Mouse (Mus musculus) intestine, embryonic 16.5 days (tissue): ENCODE measurements around the gene Kif1bp. TPM values are rescaled to one million over a fixed set of nuclear protein-coding genes. Genes with fewer than 3 reads are reported as not detected.
A peak's percentile ranks its signal among the peaks of the same experiment; 100 is the strongest.

Source experiments
- ATAC-seq: fragments of 200-750 bp; cut with Nextera tagmentation; 2 replicates; pipeline ENCODE4 v1.8.0; 2017; ENCODE audit warnings: moderate TSS enrichment, moderate library complexity
- H3K27ac ChIP-seq: fragments of 300-500 bp; sonication (generic); 2 replicates; pipeline ENCODE4 v1.5.1; 2014; ENCODE audit warnings: mild to moderate bottlenecking, low read length
- H3K27me3 ChIP-seq: fragments of 300-500 bp; sonication (generic); replicated peaks from 2 replicates; pipeline ENCODE4 v1.6.1; 2014; ENCODE audit warnings: low read length, control low read depth, mixed read lengths; ENCODE audit not compliant: control insufficient read depth, insufficient read depth
- H3K36me3 ChIP-seq: fragments of 300-500 bp; sonication (generic); 2 replicates; pipeline ENCODE4 v1.6.1; 2014; ENCODE audit warnings: low read length, control low read depth; ENCODE audit not compliant: control insufficient read depth, insufficient read depth
- H3K4me1 ChIP-seq: fragments of 300-500 bp; sonication (generic); 2 replicates; pipeline ENCODE4 v1.6.1; 2014; ENCODE audit warnings: low read length, control low read depth, mixed read lengths; ENCODE audit not compliant: control insufficient read depth, insufficient read depth
- H3K4me2 ChIP-seq: fragments of 300-500 bp; sonication (generic); 2 replicates; pipeline ENCODE4 v1.6.1; 2014; ENCODE audit warnings: low read depth, low read length, control low read depth
- H3K4me3 ChIP-seq: fragments of 300-500 bp; sonication (generic); 2 replicates; pipeline ENCODE4 v1.5.1; 2014; ENCODE audit warnings: mild to moderate bottlenecking, low read length
- H3K9ac ChIP-seq: fragments of 300-500 bp; sonication (generic); 2 replicates; pipeline ENCODE4 v1.6.1; 2014; ENCODE audit warnings: low read depth, low read length
- H3K9me3 ChIP-seq: fragments of 300-500 bp; sonication (generic); 2 replicates; pipeline ENCODE4 v1.6.1; 2016; ENCODE audit warnings: low read length, control low read depth; ENCODE audit not compliant: control insufficient read depth
- WGBS: fragments of 180-500 bp; shearing (Covaris S2); extraction: QIAGEN DNeasy Blood & Tissue Kit; methylation state at CpG from one replicate; pipeline ENCODE4 v1.1.7; 2014; 5-methylcytosine and 5-hydroxymethylcytosine counted together
- polyA plus RNA-seq: library from polyadenylated mRNA; unstranded; fragments of >200 nt; fragmentation: Nextera tagmentation; extraction: Ambion mirVana; gene quantifications from 2 replicates; pipeline ENCODE4 v1.2.1, GENCODE M21; 2015

The Kif1bp gene
- polyA plus RNA-seq, 1 experiment from 2014 or later, result 23.0 TPM

DNA sequence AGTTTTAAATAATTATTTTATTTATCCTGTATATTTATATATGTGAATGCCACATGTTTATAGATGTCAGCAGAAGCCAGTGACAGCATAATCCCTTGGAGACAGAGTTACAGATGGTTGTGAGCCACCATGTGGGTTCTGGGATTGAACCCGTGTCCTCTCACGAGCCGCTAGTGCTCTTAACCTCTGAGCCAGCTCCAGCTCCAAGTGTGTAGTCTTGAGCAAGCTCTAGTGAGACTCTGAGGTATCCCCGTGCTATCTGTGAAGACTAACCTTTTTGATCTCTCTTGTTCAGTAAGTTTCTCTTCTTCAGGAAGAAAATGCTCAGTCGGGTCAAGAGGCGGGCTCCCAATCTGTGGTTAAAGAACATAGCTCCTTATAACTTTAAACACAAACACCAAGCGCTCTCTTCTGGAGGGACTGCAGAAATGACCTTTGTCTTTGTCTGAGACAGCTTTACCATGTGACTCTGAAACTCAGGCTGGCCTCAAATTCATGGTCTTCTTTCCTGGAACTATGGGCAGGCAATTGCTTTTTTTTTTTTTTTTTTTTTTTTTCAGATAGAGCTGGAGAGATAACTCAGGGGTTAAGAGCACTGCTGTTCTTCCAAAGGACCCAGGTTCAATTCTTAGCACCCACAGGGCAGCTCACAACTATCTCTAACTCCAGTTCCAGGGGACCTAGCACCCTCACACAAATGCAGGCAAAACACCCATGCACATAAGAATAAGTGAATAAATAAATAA, 8.0 kb downstream of the Kif1bp start:
- Histone ChIP-seq H3K4me1 (no peaks in the 10 kb centered on the region), H3K36me3 (peaks cover 14% of the 10 kb centered on the region), H3K9me3 (no peaks in the 10 kb centered on the region), H3K4me3 (no peak overlapping the region), H3K9ac (no peak overlapping the region), H3K27me3 (no peaks in the 10 kb centered on the region), H3K27ac (no peak overlapping the region), H3K4me2 (no peak overlapping the region)
- peak; percentile 79 for ATAC-seq
- WGBS, result 88% methylated on average over 7 of the region's 7 CpGs

- H3K27me3 ChIP-seq, result no peaks in the 10 kb centered on the region
- ATAC-seq, result no peak
- no peaks in the 10 kb centered on the region for H3K4me1 ChIP-seq
- H3K9ac ChIP-seq, result no peak overlapping the region
- H3K4me3 ChIP-seq, result no peak overlapping the region
- H3K27ac ChIP-seq, result no peak overlapping the region
- no peak overlapping the region for H3K4me2 ChIP-seq
- no peaks in the 10 kb centered on the region for H3K9me3 ChIP-seq
- peaks cover 18% of the 10 kb centered on the region for H3K36me3 ChIP-seq
- 85% methylated on average over 4 of the region's 4 CpGs for WGBS
Observed at GRCm38 (mm10) chr10:62568861-62569260, 9.4 kb downstream of the Kif1bp start.

- no peak overlapping the region for H3K27ac ChIP-seq
- no peak overlapping the region for H3K4me3 ChIP-seq
- no peak overlapping the region for H3K9ac ChIP-seq
- no peaks in the 10 kb centered on the region for H3K4me1 ChIP-seq
- no peak overlapping the region for H3K4me2 ChIP-seq
- no peaks in the 10 kb centered on the region for H3K27me3 ChIP-seq
- peaks cover 5% of the 10 kb centered on the region; the same call in 1 of the 2 replicates for H3K36me3 ChIP-seq
- 98% methylated on average over 1 of the region's 1 CpGs for WGBS
- H3K9me3 ChIP-seq, result no peaks in the 10 kb centered on the region
- no peak for ATAC-seq
Observed at GRCm38 (mm10) chr10:62557736-62558135, 20.5 kb downstream of the Kif1bp start.

DNA sequence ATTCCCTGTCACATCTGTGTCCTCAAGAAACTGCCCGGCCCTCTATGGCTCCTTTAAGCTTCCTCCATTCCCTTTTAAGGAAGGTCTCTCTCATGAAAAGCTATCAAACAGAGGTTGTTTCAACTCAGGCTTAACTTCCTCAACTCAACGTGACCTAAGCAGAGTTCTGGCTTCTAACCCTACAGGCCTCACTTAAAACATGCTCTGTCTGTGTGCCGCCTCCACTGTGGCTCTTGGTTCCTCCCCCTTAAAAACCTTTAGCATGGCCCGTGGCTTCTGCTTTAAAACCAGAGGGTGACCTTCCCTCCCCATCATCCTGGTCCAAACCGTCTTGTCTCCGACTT, 21.7 kb downstream of the Kif1bp start:
- Histone ChIP-seq H3K4me2 (no peak overlapping the region), H3K4me3 (no peak overlapping the region), H3K36me3 (0 out of 2 replicates have a peak, but pooled peaks cover 4% of the 10 kb centered on the region), H3K27ac (no peak overlapping the region), H3K9ac (no peak overlapping the region), H3K4me1 (no peaks in the 10 kb centered on the region), H3K27me3 (no peaks in the 10 kb centered on the region), H3K9me3 (no peaks in the 10 kb centered on the region)
- WGBS, result 87% methylated on average over 6 of the region's 6 CpGs
- ATAC-seq, result no peak

- H3K9ac ChIP-seq, result no peak overlapping the region
- H3K27me3 ChIP-seq, result no peaks in the 10 kb centered on the region
- no peak overlapping the region for H3K4me3 ChIP-seq
- no peak for ATAC-seq
- no peak overlapping the region for H3K27ac ChIP-seq
- WGBS, result 76% methylated on average over 11 of the region's 11 CpGs
- H3K36me3 ChIP-seq, result 0 out of 2 replicates have a peak, but pooled peaks cover 4% of the 10 kb centered on the region
- no peaks in the 10 kb centered on the region for H3K9me3 ChIP-seq
- H3K4me2 ChIP-seq, result no peak overlapping the region
- H3K4me1 ChIP-seq, result no peaks in the 10 kb centered on the region
Observed at GRCm38 (mm10) chr10:62555705-62556557, 22.3 kb downstream of the Kif1bp start.

- ATAC-seq, result no peak
- WGBS, result 81% methylated on average over 12 of the region's 12 CpGs
- H3K4me2 ChIP-seq, result no peak overlapping the region
Observed at GRCm38 (mm10) chr10:62553611-62554091, 24.6 kb downstream of the Kif1bp start.

DNA sequence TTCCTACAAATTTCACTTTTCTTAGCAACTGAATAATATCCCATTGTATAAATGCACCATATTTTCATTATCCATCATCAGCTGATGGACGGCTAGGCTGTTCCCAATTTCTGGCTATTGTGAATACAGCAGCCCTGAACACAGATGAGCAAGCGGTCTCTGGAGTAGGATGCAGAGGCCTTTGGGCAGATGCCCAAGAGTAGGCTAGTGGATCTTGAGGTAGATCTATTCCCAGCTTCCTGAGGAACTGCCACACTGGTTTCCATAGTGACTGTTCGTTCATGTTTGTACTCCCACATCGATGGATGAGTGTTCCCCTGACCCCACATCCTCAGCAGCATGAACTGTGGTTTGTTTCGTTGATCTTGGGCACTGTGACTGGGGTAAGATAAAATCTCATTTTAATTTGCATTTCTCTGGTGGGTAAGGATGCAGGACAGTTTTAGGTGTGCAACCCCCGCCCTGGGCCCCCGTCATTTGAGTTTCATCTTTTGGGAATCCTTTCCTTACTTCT, 27.4 kb downstream of the Kif1bp start:
- Histone ChIP-seq H3K4me1 (no peaks in the 10 kb centered on the region), H3K36me3 (no peaks in the 10 kb centered on the region), H3K9ac (no peak overlapping the region), H3K27me3 (no peaks in the 10 kb centered on the region), H3K4me2 (no peak overlapping the region), H3K9me3 (no peaks in the 10 kb centered on the region), H3K4me3 (no peak overlapping the region), H3K27ac (no peak overlapping the region)
- WGBS, result 78% methylated on average over 7 of the region's 7 CpGs
- no peak for ATAC-seq

More at GRCm38 (mm10) chr10:62553611-62554091, 24.6 kb downstream of the Kif1bp start:
- H3K9ac ChIP-seq, result no peak overlapping the region
- no peaks in the 10 kb centered on the region for H3K4me1 ChIP-seq
- H3K27ac ChIP-seq, result no peak overlapping the region
- no peaks in the 10 kb centered on the region for H3K27me3 ChIP-seq
- H3K36me3 ChIP-seq, result no peaks in the 10 kb centered on the region
- no peak overlapping the region for H3K4me3 ChIP-seq
- no peaks in the 10 kb centered on the region for H3K9me3 ChIP-seq

DNA sequence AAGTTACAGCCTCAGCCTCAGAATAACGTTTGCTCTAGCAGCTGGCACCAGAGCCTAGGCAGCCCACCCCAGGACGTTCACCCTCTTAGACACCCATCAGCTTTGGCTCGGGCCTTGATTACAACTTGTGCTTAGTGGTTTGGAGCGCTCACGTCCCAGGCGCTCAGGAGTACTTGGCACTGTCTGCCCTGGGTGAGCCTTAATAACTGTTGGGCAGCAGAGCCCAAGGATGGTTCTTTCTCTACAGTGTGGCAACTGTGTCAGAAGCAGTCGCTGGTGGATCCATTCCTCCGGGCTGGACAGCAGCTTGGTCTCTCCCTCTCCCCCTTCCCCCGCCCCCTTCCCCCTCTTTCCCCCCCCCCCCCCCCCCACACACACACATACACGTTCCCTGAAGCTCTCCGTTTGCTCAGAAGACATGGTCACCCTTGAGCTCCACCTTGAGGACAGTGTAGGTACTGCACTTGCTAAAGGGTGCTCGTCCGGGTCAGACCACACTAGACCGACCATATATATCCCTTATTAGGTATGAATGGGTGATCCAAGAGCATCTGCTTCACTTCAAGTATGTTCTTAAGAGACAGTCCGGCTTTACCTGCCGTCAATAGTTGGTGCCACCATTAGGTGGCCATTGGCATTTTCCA, 28.6 kb downstream of the Kif1bp start:
- no peaks in the 10 kb centered on the region for H3K27me3 ChIP-seq
- no peaks in the 10 kb centered on the region for H3K9me3 ChIP-seq
- no peak overlapping the region for H3K4me3 ChIP-seq
- ATAC-seq, result peak; percentile 31; the same call in 1 of the 2 replicates
- no peak overlapping the region for H3K27ac ChIP-seq
- no peak overlapping the region for H3K4me2 ChIP-seq
- no peak overlapping the region for H3K9ac ChIP-seq
- no peaks in the 10 kb centered on the region for H3K4me1 ChIP-seq
- no peaks in the 10 kb centered on the region for H3K36me3 ChIP-seq
- 28% methylated on average over 15 of the region's 16 CpGs for WGBS

GRCm38 (mm10) chr10:62546441-62546840, 31.8 kb downstream of the Kif1bp start:
- 74% methylated on average over 10 of the region's 10 CpGs for WGBS

More at GRCm38 (mm10) chr10:62546441-62546840, 31.8 kb downstream of the Kif1bp start:
- Histone ChIP-seq H3K27me3 (no peaks in the 10 kb centered on the region), H3K4me2 (no peak overlapping the region), H3K9me3 (no peaks in the 10 kb centered on the region), H3K4me1 (no peaks in the 10 kb centered on the region), H3K9ac (no peak overlapping the region), H3K36me3 (no peaks in the 10 kb centered on the region), H3K27ac (no peak overlapping the region), H3K4me3 (no peak overlapping the region)
- ATAC-seq, result no peak
